Mouse (Mus musculus): ENCODE results near the gene Slc35b2.

Slc35b2 gene

DNA sequence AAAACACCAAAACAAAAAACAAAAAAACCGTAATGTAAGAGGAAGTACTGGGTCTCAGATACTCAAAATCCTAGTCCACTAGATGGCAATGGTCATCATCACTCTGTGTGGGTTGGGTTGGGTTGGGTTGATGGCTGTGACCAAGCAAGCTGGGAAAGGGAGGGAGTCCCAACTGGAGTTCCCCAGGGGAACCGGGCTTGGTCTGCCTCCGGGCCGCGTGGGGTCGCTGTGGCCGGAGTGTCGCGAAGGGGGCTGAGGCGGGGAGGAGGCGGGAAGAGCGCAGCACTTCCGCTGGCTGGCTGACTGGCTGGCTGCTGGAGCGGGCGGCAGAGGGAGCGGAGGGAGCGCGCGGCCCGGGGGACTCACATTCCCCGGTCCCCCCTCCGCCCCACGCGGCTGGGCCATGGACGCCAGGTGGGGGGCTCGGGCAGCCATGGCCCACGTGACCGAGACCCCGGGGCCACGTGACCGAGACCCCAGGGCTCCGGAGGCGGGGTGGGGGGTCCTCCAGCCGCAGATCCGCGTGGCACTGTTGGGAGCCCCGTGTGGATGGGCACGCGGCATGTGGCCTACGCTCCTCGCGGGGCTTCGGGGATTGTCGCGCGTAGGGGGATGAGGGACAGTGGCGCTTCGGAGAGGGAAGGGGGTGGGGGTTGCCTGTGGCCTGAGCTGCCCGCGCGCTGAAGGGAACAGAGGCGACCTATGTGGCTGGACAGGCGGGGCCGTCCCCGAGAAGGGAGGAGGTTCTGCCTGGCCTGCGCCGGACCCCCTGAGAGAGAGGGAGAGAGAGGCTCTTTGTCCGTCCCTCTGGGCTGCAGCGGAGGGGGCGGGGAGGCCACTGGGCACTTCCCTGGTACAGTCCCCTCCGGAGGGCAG lies at the start of gene Slc35b2:
TSS of gene Slc35b2 (plus strand) at position 220 of the 876 bp plus-strand sequence.
- DNase-seq (ENCODE audit: low spot score in 2 of 2) = peak; percentile 73 to 89

DNA sequence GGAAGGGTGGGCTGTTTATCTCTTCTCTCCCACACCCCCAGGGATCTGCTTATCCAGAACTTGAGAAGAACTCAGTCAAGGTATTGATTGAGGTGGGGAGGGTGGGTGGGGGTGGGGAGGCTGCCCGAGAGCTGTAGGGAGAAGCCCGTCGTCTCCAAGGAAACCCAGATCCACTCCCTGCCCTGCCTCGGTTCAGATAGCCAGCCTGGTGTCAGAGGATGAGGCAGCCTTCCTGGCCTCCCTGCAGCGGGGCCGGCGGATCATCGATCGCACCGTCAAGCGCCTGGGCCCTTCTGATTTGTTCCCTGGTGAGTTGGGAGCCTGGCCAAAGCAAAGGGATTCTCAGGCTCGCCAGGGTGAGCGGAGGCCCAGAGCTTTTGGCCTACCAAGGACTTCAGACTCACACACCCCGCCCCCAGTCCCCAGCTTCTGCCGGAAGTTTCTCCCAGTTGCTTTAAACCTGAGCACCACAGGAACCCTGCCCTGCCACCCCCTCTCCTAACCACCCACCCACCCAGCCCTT lies 48.4 kb upstream of the Slc35b2 start:
- no peak for DNase-seq (ENCODE audit: low spot score in 2 of 2)

DNA sequence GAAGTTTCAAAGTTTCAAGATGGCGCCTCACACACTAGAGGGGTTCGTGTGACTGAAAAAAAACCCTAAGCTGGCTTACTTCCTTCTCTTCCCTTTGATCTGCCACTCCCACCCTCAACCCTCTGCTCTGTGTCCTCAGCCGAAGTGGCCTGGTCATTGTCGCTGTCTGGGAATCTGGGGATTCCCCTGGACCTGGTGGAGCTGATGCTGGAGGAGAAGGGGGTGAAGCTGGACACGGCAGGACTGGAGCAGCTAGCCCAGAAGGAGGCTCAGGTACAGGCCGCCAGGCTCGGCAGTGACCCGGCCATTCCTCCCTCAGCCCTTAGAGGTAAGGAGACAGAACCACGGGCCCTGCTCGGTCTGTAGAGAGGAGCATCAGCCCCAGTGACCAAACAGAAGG lies 47.9 kb upstream of the Slc35b2 start:
- DNase-seq (ENCODE audit: low spot score in 2 of 2) = no peak

DNA sequence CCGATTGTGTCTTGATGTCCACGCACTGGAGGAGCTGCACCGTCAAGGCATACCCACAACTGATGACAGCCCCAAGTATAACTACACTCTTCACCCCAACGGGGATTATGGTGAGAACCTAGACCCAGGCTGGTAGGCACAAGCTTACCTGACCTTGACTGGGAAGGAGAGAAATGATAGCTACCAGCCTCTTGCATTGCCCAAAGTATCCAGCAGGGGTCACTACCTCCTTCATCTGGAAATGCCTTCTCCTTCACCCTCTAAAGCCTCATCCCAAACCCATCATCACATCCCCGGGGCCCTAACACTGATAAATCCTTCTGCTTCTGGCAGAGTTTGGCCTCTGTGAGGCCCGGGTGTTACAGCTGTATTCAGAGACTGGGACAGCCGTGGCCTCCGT lies 47.2 kb upstream of the Slc35b2 start:
- peak; percentile 77 to 84 for DNase-seq (ENCODE audit: low spot score in 2 of 2)

DNA sequence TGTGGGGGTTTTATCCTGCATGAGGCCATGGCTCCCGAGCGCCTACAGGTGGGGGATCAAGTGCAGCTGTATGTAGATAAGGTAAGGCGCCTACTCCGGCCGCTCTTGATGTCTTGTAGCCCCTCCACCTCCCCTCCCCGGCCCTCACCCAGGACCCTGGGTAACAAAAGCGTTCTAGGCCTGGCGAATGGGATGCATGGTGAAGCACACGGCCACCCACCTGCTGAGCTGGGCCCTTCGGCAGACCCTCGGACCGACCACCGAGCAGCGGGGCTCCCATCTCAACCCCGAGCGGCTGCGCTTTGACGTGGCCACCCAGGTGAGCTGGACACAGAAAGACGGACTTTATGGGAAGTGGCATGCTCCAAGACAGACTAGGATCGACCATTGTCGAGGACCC lies 46.5 kb upstream of the Slc35b2 start:
- DNase-seq (ENCODE audit: low spot score in 2 of 2) = no peak

DNA sequence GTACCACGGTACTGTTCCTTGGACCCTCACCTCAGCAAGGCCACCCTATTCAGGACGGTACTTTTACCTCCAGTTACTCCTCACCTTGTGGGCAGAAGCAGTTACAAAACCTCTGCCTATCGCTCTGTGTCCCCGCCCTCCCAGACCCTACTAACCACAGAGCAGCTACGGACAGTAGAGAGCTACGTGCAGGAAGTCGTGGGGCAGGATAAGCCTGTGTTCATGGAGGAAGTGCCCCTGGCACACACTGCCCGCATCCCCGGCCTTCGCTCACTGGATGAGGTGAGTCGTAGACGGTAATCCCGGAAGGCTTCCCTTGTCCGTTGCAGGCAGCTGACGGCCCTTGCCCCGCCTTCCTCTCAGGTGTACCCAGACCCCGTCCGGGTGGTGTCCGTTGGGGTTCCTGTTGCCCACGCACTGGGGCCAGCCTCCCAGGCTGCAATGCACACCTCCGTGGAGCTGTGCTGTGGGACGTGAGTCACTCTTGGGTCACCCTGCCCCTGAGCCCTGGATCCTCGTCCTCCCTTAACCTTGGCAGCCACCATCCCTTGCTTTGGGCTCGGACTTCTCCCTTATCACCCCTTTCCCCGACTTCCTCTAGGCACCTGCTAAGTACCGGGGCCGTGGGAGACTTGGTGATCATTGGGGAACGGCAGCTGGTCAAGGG lies 46.0 kb upstream of the Slc35b2 start:
- DNase-seq (ENCODE audit: low spot score in 2 of 2) = no peak

DNA sequence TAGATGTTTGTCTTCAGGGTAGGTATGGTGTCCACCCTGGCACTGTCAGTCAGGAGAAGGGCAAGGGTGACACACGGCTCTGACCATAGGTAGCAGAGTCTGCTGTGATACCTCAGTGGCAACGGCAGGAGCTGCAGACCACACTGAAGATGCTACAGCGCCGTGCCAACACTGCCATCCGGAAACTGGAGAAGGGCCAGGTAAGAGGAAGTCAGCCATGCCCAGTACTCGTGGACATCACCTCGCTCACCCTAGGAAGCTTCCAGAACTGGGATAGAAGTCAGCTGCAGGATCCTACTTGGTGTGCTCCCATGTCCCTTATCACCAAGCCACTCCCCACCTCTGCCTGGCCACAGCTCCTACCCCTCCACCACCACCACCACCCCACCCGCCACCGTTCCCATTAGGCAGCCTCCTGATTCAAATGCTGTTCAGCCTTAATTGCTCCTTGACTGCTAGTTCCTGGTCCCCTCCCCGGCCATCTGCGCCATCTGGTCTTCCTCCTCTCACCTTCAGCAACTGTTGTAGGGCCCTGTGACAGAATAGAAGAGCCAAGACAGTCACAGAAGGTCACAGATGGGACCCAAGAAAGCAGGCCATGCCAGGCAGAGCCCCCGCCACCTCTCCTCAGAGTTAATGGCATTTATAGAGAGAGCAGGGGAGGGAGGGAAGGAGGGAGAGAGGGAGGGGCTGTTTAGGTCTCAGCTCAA lies 44.8 kb upstream of the Slc35b2 start:
- no peak for DNase-seq (ENCODE audit: low spot score in 2 of 2)

DNA sequence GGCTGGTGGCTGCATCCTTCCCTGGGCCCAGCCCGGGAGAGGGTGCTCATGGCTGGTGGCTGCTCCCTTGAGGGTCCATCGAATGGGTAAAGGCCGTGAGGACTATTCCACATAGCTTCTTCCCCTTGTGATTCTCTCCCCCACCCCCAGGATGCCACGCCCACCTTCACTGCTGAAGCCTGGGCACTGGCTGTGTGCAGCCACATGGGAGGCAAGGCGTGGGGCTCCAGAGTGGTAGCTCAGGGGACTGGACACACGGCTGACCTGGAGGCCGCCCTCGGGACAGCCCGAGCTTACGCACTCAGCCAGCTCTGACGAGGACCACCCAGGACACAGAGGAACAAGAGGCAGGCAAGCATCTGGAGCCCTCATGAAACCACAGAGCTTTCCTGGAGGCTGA lies 43.5 kb upstream of the Slc35b2 start:
- no peak for DNase-seq (ENCODE audit: low spot score in 2 of 2)

DNA sequence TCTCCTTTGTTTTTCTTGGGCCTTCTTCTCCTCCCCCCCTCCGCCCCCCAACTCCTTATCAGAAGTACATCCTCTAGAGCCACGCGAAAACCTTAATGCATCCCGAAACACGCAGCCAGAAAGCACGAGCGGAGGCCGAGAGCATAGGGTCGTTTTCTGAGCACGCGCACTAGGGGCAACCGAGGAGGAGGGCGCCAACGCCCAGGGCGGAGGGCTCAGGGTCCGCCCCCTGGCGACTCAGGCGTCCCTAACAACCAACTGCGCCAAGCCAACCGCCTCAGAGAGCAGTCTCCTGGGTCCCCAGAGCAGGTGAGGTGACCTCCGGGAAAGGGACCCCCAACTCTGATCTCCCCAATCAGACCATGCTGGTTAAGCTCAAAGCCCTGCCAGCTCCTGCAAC lies 40.4 kb upstream of the Slc35b2 start, which contains the start of gene Tcte1:
TSS of gene Tcte1 (plus strand) at position 172 of the 400 bp plus-strand sequence.
- no peak for DNase-seq (ENCODE audit: low spot score in 2 of 2)

DNA sequence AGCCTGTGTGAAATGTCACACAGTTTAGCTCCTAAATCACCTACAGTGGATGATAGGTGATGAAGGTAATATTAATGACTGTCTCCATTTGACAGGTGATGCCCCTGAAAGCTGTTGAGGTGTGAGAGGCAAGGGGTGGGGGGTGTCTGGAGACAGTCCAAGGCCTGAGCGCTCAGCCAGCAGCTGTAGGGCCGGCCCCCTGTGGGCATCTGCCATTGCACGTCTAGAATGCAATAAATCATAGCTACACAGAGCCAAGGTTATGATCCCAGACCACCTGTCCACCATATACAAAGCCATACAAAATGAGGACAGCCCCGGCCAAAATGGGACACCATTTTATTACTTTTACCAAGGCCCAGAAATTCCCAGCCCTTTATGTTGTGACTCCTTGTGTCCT lies 38.7 kb upstream of the Slc35b2 start:
- no peak for DNase-seq (ENCODE audit: low spot score in 2 of 2)

DNA sequence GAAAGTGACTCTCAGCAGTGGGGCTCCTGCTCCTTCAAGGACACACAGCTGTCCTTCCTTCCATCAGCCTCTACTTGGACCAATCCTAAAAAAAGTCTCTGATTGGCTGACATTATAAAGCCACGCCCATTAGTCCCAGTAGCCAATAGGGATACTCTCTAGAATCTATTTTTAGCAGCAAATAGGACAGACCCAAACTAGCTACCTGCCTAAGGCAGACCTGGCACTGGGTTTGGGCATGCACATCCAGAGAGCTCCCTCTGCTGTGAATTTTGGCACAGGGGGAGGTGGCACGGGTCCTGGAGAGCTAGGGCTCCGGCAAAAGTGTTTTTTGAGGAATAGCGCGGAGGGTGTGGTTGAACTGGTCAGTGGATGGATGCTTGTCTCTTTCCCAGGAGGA lies 37.1 kb upstream of the Slc35b2 start:
- no peak for DNase-seq (ENCODE audit: low spot score in 2 of 2)

DNA sequence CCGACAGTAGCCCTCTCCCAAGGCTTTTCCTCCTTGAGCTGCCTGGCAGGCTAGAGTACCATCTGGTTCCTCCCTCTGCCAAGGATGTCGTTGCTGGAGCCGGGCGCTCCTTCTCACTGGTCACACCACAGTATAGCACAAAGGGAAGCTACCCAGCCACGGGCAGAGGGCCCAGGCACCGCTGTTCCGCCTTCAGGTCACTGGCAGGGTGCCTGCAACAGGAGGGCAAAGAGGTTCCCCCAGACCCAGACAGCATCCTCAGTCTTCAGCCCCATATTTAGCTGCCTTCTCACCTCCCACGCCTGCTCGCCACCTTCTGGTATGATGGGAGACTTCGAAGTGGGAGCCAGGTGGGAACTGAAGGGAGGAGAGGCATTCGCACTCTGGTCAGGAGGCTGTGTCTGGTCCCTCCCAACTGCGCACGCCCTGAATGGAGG lies 33.3 kb upstream of the Slc35b2 start:
- no peak for DNase-seq (ENCODE audit: low spot score in 2 of 2)

DNA sequence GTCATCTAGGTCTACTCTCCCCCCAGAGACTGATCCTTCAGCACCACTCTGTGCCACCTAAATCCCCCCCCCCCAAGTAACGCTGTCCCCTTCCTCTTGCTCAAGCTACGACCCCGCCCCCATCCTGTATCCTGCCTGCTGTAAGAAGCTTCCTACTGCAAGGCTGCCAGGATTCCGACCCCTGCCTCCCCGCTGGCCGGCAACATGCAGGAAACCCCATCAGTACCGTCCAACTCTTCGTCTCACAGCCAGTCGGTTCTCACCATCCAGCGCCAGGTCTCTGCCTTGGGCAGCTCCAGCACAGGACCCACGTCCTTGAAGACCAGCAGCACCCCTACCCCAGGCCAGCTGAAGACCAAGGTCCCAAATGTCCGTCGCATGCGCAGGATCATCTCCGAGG lies 30.8 kb upstream of the Slc35b2 start:
- DNase-seq (ENCODE audit: low spot score in 2 of 2) = no peak

DNA sequence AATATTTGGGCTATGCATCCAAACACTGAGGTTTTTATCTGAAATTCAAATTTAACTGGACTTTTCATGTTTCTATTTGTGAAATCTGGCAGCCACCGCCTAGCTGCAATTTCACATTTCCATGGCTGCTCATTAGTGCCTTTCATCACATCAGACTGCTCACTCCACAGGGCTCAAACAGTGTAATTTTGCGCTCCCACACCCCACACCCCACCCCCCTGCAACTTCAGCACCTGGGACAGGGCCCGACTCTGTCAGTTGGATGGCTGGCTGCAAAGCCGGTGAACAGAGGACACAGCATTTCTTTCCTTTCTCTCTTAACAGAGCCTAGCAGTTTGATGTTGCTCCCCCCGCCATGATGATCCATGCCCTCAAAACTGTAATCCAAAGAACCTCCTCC lies 27.4 kb upstream of the Slc35b2 start:
- DNase-seq (ENCODE audit: low spot score in 2 of 2) = peak in 1 of 2 experiments; percentile 51

DNA sequence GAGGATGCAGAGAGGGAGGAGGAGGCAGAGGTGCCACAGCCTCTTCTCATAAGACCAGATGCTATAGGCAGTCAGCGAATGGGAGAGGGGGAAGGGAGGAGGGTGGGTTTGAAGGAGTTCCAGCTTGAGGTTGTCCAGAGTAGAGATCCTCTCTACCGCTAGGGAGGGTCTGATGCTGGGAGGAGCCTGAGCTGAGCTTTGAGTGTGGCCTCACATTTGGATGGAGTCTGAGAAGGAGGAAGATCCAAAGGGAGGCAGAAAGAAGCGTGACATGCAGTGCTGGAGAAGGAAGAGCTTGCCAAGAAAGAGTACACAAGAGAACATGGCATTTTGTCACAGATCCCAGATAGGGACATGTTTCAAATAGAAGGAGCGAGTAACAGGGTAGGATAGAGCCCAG lies 25.3 kb upstream of the Slc35b2 start:
- DNase-seq (ENCODE audit: low spot score in 2 of 2) = no peak

DNA sequence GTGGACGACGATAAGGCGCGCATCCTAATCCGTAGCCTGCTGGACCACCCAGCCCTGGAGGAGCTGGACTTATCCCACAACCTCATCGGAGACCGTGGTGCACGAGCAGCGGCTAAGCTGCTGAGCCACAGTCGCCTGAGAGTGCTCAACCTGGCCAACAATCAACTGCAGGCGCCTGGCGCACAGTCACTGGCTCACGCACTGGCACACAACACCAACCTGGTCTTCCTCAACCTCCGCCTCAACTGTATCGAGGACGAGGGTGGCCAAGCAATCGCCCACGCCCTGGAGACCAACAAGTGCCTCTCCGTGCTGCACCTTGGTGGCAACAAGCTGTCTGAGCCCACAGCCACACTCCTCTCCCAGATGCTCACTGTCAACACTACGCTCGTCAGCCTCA lies 24.0 kb upstream of the Slc35b2 start:
- DNase-seq (ENCODE audit: low spot score in 2 of 2) = no peak

DNA sequence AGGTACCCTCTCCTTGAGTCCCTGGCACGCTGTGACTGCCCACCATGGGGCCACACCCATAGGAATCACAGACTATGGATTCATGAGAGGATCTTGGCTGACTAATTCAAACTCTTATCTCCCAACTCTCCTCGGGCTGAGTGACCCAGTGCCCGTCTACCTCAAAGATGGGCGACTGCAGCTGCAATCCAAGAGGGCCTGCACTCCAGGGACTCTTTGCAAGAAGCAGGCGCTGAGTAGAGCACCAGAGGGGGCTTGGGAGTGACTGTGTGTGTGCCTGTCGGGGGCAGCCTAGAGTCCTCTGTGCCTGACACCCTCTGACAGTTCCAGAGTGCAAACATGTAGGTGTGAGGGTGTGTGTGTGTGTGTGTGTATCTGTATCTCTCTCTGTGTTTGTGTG lies 21.5 kb upstream of the Slc35b2 start:
- no peak for DNase-seq (ENCODE audit: low spot score in 2 of 2)

DNA sequence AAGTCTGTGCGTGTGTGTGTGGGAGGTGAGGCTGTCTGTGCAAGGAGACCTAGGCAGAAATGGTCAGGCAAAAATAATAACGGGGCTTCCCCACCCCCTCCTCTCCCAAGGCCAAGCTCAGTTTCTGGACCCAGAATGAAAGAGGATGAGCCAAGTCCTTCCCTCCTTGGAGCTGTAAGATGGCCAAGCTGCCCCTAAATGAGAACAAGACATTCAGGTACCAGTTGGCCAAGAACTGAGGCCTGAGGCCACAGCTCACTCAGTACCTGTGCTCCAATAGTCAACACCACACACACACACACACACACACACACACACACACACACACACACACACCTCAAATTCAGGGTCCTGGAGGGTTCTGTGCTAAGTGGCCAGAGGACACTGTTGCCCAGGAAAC lies 21.0 kb upstream of the Slc35b2 start:
- DNase-seq (ENCODE audit: low spot score in 2 of 2) = no peak

DNA sequence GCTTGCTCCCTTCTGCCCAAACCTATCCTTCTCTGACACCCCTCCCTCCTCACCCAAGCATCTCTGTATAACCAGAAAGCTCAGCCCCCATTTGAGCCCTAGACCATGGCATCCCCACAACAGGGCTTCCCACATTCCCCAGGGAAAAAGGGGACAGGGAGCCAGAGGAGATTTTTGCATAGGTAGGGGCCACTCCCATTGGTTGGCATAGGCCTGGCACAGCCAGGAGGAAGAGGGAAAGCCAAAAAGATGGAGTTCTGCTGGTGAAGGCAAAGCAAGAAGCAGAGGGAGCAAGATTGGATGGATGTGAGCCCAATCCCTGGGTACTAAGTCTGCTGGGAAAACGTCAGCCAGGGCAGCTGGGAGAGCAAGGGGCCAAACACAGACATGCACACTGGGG lies 20.6 kb upstream of the Slc35b2 start:
- DNase-seq (ENCODE audit: low spot score in 2 of 2) = no peak

DNA sequence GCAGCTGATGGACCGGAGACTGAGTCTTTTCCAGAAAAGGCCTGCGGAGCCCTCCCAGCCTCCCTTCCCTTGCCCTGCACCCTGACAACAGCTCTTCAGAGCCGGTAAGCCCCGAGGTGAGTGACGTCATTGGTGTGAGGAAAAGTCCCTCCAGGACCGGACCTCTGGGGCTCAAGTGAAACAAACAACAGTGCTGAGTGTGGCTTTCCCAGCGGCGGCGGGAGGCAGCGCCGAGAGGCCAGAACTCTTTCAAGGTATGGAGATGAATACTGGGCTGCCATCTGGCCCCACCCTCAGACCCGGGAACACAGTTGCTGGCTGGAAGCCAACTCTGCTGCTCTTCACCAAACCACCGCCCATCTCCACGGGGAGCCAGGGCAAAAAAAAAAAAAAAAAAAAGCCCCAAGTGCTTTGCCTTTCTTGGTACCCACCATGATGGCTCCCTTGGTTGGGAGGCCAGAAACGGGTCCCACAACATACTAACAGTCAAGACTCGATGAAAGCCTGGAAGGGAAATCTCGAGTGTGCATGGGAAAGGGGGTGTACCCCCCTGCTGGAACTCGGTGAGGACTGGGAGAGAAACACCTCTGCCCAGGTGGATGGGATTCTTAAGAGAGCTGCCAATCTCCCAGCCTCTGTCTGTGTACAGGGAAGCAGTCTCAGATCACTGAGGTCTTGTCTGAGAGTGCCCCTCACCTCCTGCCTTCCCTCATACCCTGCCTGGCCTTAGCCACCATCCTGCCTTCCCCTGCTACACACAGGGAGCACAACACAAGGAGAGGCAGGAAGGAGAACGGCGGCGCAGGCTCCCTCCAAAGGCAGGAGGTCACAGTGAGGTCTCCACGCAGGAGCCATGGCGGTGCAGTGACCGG lies 19.4 kb upstream of the Slc35b2 start:
- no peak for DNase-seq (ENCODE audit: low spot score in 2 of 2)

DNA sequence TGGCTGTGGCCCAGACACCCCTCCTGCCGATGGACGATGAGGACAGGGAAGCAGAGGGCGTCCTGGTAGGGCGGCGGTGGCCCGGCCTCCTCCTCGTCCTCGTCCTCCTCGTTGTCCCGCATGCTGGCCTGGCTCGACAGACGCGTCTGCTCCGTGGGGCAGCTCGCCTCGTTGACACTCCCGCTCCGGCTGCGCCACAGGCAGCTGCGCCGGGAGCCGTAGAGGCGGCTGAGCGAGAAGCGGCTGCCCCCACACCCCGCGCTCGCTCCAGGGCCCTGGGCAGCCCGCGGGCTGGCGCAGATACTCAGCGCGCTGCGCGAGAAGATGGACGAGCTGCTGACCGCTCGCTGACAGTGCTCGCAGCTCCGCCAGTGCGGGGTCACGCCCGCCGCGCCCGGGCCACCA lies 18.8 kb upstream of the Slc35b2 start:
- DNase-seq (ENCODE audit: low spot score in 2 of 2) = no peak

All from spleen, postnatal 10 days (tissue).